Mouse (Mus musculus) induced T-regulatory cell, adult 2 months (primary cell): Measurements from ENCODE around the gene Bank1.

Experiments used
- DNase-seq: peaks from one replicate; pipeline ENCODE4 v3.0.0-alpha.2; 2012; ENCODE audit warnings: low read depth

Bank1 gene

GRCm38 (mm10) chr3:136007081-136007828 is 318.6 kb downstream of the Bank1 start:
- no peak for DNase-seq
